Mouse (Mus musculus): ENCODE measurements at regions not wholly inside any gene's neighbourhood (a gene's known extent, or its start where the extent isn't known, plus 50 kb on each side); places are given as distances from the start of the nearest gene placed in this dataset.

GRCm38 (mm10) chr15:8903651-8904050 is 64.1 kb upstream of the Ranbp3l start:
- H3K27me3 ChIP-seq (ENCODE audit: control insufficient read depth, insufficient read depth, low read length) = no peaks in the 10 kb centered on the region
- no peak overlapping the region for H3K4me3 ChIP-seq (ENCODE audit: low read depth, low read length)
- WGBS = 44% methylated on average over 2 of the region's 2 CpGs
- ATAC-seq (replicated peaks; ENCODE audit: low FRiP score) (no peak), DNase-seq (ENCODE audit: low spot score) (no peak)
- H3K36me3 ChIP-seq (ENCODE audit: control insufficient read depth, insufficient read depth, low read length) = no peaks in the 10 kb centered on the region
- H3K9me3 ChIP-seq (ENCODE audit: control insufficient read depth, low read length) = no peaks in the 10 kb centered on the region
- H3K4me1 ChIP-seq (replicated peaks; ENCODE audit: control insufficient read depth, insufficient read depth, low read length) = no peaks in the 10 kb centered on the region
- no peak overlapping the region for H3K9ac ChIP-seq (ENCODE audit: low read length)
- no peak overlapping the region for H3K27ac ChIP-seq (ENCODE audit: low read depth, low read length)
- no peak overlapping the region for H3K4me2 ChIP-seq (ENCODE audit: low read depth, low read length, severe bottlenecking)

- Histone ChIP-seq H3K9me3 (ENCODE audit: control insufficient read depth, low read length) (no peaks in the 10 kb centered on the region), H3K9ac (ENCODE audit: low read length) (no peak overlapping the region), H3K4me2 (ENCODE audit: low read depth, low read length, severe bottlenecking) (no peak overlapping the region), H3K36me3 (ENCODE audit: control insufficient read depth, insufficient read depth, low read length) (no peaks in the 10 kb centered on the region), H3K27me3 (ENCODE audit: control insufficient read depth, insufficient read depth, low read length) (no peaks in the 10 kb centered on the region), H3K27ac (ENCODE audit: low read depth, low read length) (no peak overlapping the region), H3K4me3 (ENCODE audit: low read depth, low read length) (no peak overlapping the region), H3K4me1 (replicated peaks; ENCODE audit: control insufficient read depth, insufficient read depth, low read length) (no peaks in the 10 kb centered on the region)
- 86% methylated on average over 11 of the region's 11 CpGs for WGBS
- DNase-seq (ENCODE audit: low spot score) (no peak), ATAC-seq (replicated peaks; ENCODE audit: low FRiP score) (no peak)
Measured at GRCm38 (mm10) chr15:8897487-8898158, 70.1 kb upstream of the Ranbp3l start.

GRCm38 (mm10) chr15:8896856-8897255 is 70.9 kb upstream of the Ranbp3l start:
- 83% methylated on average over 2 of the region's 2 CpGs for WGBS
- H3K4me3 ChIP-seq (ENCODE audit: low read depth, low read length) = no peak overlapping the region
- no peaks in the 10 kb centered on the region for H3K27me3 ChIP-seq (ENCODE audit: control insufficient read depth, insufficient read depth, low read length)
- ATAC-seq (replicated peaks; ENCODE audit: low FRiP score) = no peak
- no peak overlapping the region for H3K27ac ChIP-seq (ENCODE audit: low read depth, low read length)
- H3K9me3 ChIP-seq (ENCODE audit: control insufficient read depth, low read length) = no peaks in the 10 kb centered on the region
- H3K4me2 ChIP-seq (ENCODE audit: low read depth, low read length, severe bottlenecking) = no peak overlapping the region
- no peaks in the 10 kb centered on the region for H3K36me3 ChIP-seq (ENCODE audit: control insufficient read depth, insufficient read depth, low read length)
- no peak overlapping the region for H3K9ac ChIP-seq (ENCODE audit: low read length)
- no peaks in the 10 kb centered on the region for H3K4me1 ChIP-seq (replicated peaks; ENCODE audit: control insufficient read depth, insufficient read depth, low read length)
- DNase-seq (ENCODE audit: low spot score) = no peak

- H3K36me3 ChIP-seq (ENCODE audit: control insufficient read depth, insufficient read depth, low read length) = no peaks in the 10 kb centered on the region
- DNase-seq (ENCODE audit: low spot score) = no peak
- H3K4me1 ChIP-seq (replicated peaks; ENCODE audit: control insufficient read depth, insufficient read depth, low read length) = no peaks in the 10 kb centered on the region
- H3K9ac ChIP-seq (ENCODE audit: low read length) = no peak overlapping the region
- ATAC-seq (replicated peaks; ENCODE audit: low FRiP score) = no peak
- no peaks in the 10 kb centered on the region for H3K27me3 ChIP-seq (ENCODE audit: control insufficient read depth, insufficient read depth, low read length)
- no peaks in the 10 kb centered on the region for H3K9me3 ChIP-seq (ENCODE audit: control insufficient read depth, low read length)
- no peak overlapping the region for H3K4me2 ChIP-seq (ENCODE audit: low read depth, low read length, severe bottlenecking)
- no peak overlapping the region for H3K4me3 ChIP-seq (ENCODE audit: low read depth, low read length)
- 84% methylated on average over 12 of the region's 12 CpGs for WGBS
- H3K27ac ChIP-seq (ENCODE audit: low read depth, low read length) = no peak overlapping the region
Measured at GRCm38 (mm10) chr15:8896391-8896790, 71.4 kb upstream of the Ranbp3l start.

- no peak overlapping the region for H3K4me2 ChIP-seq (ENCODE audit: low read depth, low read length, severe bottlenecking)
- no peak overlapping the region for H3K9ac ChIP-seq (ENCODE audit: low read length)
- 92% methylated on average over 3 of the region's 3 CpGs for WGBS
- ATAC-seq (replicated peaks; ENCODE audit: low FRiP score) (no peak), DNase-seq (ENCODE audit: low spot score) (no peak)
- no peaks in the 10 kb centered on the region for H3K36me3 ChIP-seq (ENCODE audit: control insufficient read depth, insufficient read depth, low read length)
- H3K4me1 ChIP-seq (replicated peaks; ENCODE audit: control insufficient read depth, insufficient read depth, low read length) = 0 out of 2 replicates have a peak, but pooled peaks cover 2% of the 10 kb centered on the region
- no peak overlapping the region for H3K4me3 ChIP-seq (ENCODE audit: low read depth, low read length)
- no peak overlapping the region for H3K27ac ChIP-seq (ENCODE audit: low read depth, low read length)
- H3K9me3 ChIP-seq (ENCODE audit: control insufficient read depth, low read length) = no peaks in the 10 kb centered on the region
- H3K27me3 ChIP-seq (ENCODE audit: control insufficient read depth, insufficient read depth, low read length) = no peaks in the 10 kb centered on the region
Measured at GRCm38 (mm10) chr15:8885585-8885984, 82.2 kb upstream of the Ranbp3l start.

GRCm38 (mm10) chr15:8884608-8885467 is 82.9 kb upstream of the Ranbp3l start:
- peak; percentile 42 for ATAC-seq (replicated peaks; ENCODE audit: low FRiP score)
- Histone ChIP-seq H3K27me3 (ENCODE audit: control insufficient read depth, insufficient read depth, low read length) (no peaks in the 10 kb centered on the region), H3K9ac (ENCODE audit: low read length) (no peak overlapping the region), H3K4me2 (ENCODE audit: low read depth, low read length, severe bottlenecking) (0 out of 2 replicates have a peak overlapping the region, but pooled peaks have one; percentile 15), H3K36me3 (ENCODE audit: control insufficient read depth, insufficient read depth, low read length) (no peaks in the 10 kb centered on the region), H3K9me3 (ENCODE audit: control insufficient read depth, low read length) (no peaks in the 10 kb centered on the region), H3K27ac (ENCODE audit: low read depth, low read length) (no peak overlapping the region), H3K4me3 (ENCODE audit: low read depth, low read length) (no peak overlapping the region), H3K4me1 (replicated peaks; ENCODE audit: control insufficient read depth, insufficient read depth, low read length) (0 out of 2 replicates have a peak, but pooled peaks cover 2% of the 10 kb centered on the region)
- DNase-seq (ENCODE audit: low spot score) = peak; percentile 52
- WGBS = 52% methylated on average over 18 of the region's 18 CpGs

GRCm38 (mm10) chr15:8882880-8883539 is 84.7 kb upstream of the Ranbp3l start:
- DNase-seq (ENCODE audit: low spot score) (no peak), ATAC-seq (replicated peaks; ENCODE audit: low FRiP score) (no peak)
- Histone ChIP-seq H3K9me3 (ENCODE audit: control insufficient read depth, low read length) (no peaks in the 10 kb centered on the region), H3K27me3 (ENCODE audit: control insufficient read depth, insufficient read depth, low read length) (no peaks in the 10 kb centered on the region), H3K9ac (ENCODE audit: low read length) (no peak overlapping the region), H3K4me1 (replicated peaks; ENCODE audit: control insufficient read depth, insufficient read depth, low read length) (0 out of 2 replicates have a peak, but pooled peaks cover 2% of the 10 kb centered on the region), H3K4me3 (ENCODE audit: low read depth, low read length) (no peak overlapping the region), H3K36me3 (ENCODE audit: control insufficient read depth, insufficient read depth, low read length) (no peaks in the 10 kb centered on the region), H3K27ac (ENCODE audit: low read depth, low read length) (no peak overlapping the region), H3K4me2 (ENCODE audit: low read depth, low read length, severe bottlenecking) (no peak overlapping the region)
- 83% methylated on average over 9 of the region's 9 CpGs for WGBS

- Histone ChIP-seq H3K4me3 (ENCODE audit: low read depth, low read length) (no peak overlapping the region), H3K9ac (ENCODE audit: low read length) (no peak overlapping the region), H3K4me2 (ENCODE audit: low read depth, low read length, severe bottlenecking) (no peak overlapping the region), H3K4me1 (replicated peaks; ENCODE audit: control insufficient read depth, insufficient read depth, low read length) (no peaks in the 10 kb centered on the region), H3K36me3 (ENCODE audit: control insufficient read depth, insufficient read depth, low read length) (no peaks in the 10 kb centered on the region), H3K9me3 (ENCODE audit: control insufficient read depth, low read length) (no peaks in the 10 kb centered on the region), H3K27ac (ENCODE audit: low read depth, low read length) (no peak overlapping the region), H3K27me3 (ENCODE audit: control insufficient read depth, insufficient read depth, low read length) (no peaks in the 10 kb centered on the region)
- no peak for DNase-seq (ENCODE audit: low spot score)
- WGBS = 88% methylated on average over 9 of the region's 9 CpGs
- no peak for ATAC-seq (replicated peaks; ENCODE audit: low FRiP score)
Measured at GRCm38 (mm10) chr15:8874884-8875493, 92.8 kb upstream of the Ranbp3l start.

All from forebrain, embryonic 11.5 days (tissue).